Mouse (Mus musculus) right cerebral cortex, adult 2 months (tissue): ENCODE results near the gene Rfc4.

ENCODE experiments used
- DNase-seq, 2 experiments: peaks; one replicate each; pipeline ENCODE4 v3.0.0; 2021 to 2022; ENCODE audit warnings: low spot score in 2 of 2

Rfc4 gene

GRCm38 (mm10) chr16:23127673-23128375 lies at the start of gene Rfc4:
Rfc4 (minus strand) TSS chr16:23127737.
- peak; percentile 91 to 94 for DNase-seq

GRCm38 (mm10) chr16:23175956-23176355 lies 48.4 kb upstream of the Rfc4 start:
- DNase-seq, result no peak

DNA sequence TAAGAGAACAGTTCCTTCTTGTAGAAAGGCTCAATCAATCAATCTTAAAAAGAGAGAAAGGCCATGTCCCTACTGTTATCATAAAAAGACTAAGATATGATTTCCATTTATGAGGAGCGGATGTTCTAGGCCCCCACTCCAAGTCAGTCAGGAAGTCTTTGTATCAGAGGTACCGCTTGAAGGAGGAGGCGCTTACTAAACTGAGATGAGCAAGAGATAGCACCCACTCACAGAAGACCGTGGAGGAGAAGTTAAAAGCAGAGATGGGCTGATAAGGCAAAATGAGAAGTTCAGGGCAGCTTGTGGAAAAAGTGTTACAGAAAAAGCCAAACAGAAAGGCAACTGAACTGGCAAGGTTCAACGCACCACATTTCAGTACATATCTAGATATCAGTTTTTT lies 47.3 kb upstream of the Rfc4 start:
- no peak for DNase-seq

DNA sequence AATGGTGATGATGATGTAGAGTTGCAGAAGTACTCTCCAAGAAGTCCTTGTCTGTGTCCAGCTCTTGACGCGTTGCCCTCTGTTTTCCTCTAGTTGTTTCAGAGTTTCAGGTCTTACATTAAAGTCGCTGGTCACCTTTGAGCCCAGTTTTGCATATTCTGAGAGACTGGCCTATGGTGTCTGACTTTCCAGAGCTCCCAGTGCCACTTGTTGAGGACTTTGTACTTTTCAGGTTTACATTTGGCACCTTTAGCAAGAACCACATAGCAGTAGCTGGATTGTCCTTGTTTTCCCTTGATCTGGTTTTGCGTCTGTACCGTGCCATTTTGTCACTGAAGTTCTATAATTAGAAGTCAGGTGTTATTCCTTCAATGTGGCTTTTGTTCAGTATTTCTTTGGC lies 46.4 kb upstream of the Rfc4 start:
- no peak for DNase-seq

- no peak for DNase-seq
Measured at GRCm38 (mm10) chr16:23170813-23171212, 43.3 kb upstream of the Rfc4 start.

- no peak for DNase-seq
Measured at GRCm38 (mm10) chr16:23167079-23167478, 39.5 kb upstream of the Rfc4 start.

DNA sequence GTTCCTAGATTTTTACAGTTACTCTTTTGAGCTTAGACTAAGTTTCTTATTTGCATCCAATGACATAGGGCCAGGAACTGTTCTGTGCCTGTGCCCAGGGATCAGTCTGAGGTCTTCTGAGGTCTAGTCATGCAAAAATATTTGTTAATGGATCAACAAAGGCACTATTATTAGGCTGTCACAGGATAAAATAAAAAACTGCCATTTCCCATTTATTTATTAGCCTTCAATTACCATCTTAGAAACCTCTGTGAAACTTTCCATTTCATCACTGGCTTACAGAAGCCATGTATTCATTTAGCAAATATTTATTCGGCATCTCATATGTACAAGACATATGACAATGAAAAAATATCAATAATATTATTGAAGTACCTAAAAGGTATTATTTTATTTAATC lies 39.1 kb upstream of the Rfc4 start:
- no peak for DNase-seq

- DNase-seq, result no peak
Measured at GRCm38 (mm10) chr16:23165441-23165840, 37.9 kb upstream of the Rfc4 start.

- no peak for DNase-seq
Measured at GRCm38 (mm10) chr16:23164443-23164842, 36.9 kb upstream of the Rfc4 start.

GRCm38 (mm10) chr16:23162116-23162515 lies 34.6 kb upstream of the Rfc4 start:
- DNase-seq, result no peak

GRCm38 (mm10) chr16:23159749-23160148 lies 32.2 kb upstream of the Rfc4 start:
- no peak for DNase-seq

DNA sequence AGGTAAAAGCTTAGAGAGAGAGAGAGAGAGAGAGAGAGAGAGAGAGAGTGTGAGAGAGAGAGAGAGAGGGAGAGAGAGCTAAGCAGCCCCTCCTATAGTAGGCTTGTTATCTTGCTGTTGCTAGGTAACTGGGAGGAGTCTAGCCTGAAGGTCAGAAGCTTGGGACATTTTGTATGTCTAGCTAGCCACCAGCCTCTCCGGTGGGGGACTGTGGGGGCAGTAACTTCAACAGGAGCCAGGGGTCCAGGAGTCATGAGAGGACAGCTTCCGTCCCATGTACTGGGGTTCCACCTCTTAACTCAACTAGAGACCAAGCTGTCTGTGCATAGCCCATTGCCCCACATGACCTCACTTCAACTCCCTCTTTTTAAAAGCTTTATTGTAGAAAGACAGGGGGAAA lies 31.4 kb upstream of the Rfc4 start:
- DNase-seq, result no peak

DNA sequence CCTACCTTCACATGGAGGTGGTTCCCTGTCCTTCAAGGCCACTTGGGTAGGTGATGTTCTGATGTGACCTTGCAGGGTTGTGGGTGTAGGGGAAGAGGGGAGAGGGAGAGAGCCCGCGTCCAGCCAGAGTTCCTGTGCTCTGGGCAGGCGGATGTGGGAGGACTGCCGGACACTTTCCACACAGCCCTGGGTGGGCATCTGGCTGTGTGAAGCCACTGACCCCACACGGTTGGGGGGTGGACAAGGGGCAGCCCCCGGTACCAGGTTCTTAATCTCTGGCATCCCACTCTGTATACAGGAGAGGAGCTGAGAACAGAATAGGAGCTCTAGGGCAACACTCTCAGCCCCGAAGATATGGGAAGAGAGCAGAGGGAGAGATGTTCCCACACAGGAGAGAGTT lies 30.8 kb upstream of the Rfc4 start:
- no peak for DNase-seq

DNA sequence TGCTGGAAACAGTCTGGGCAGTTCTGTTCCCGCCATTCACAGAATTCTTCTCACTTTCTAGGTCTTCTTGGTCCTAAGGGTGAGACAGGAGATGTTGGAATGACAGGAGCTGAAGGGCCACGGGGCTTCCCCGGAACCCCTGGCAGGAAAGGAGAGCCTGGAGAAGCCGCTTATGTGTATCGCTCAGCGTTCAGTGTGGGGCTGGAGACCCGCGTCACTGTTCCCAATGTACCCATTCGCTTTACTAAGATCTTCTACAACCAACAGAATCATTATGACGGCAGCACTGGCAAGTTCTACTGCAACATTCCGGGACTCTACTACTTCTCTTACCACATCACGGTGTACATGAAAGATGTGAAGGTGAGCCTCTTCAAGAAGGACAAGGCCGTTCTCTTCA lies 29.5 kb upstream of the Rfc4 start:
- DNase-seq, result no peak

- no peak for DNase-seq
Measured at GRCm38 (mm10) chr16:23154261-23154660, 26.7 kb upstream of the Rfc4 start.

- DNase-seq, result peak; percentile 59 to 63
Measured at GRCm38 (mm10) chr16:23151423-23151822, 23.9 kb upstream of the Rfc4 start.

DNA sequence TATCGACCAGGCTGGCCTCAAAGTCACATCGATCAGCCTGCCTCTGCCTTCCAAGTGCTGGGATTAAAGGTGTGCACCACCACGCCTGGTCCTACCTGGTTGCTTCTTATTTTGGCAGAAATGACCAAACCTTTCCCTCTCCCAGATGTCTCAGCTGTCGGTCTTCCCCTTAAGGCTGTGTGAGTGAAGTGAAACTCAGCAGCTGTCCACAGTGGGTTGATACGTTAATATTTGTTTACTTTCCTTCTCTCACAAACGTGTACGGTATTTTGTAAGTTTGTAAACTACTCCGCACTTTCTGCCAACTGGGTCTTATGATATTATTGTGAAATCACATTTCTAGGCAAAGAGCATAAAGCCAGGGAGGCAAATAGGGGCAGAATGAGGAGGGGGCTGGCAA lies 21.9 kb upstream of the Rfc4 start:
- no peak for DNase-seq

DNA sequence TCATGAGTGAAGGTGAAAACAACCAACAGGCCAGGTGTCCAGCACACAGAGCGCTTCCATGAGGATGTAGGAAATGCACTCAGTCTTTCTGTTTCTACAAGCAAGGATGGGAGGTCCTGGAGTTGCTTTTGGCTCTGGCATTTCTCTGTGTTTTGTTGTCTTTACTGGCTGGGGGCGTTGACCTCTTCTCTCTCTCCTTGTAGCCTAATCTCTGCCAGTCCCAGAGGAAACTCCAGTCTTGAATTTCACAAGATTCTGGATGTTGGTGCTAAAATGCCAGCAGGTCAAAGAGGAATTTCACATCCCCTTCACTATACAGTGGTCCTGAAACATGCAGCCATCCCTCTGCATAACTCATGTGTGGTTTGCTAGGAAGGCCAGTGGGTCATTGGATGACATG lies 21.4 kb upstream of the Rfc4 start:
- no peak for DNase-seq

DNA sequence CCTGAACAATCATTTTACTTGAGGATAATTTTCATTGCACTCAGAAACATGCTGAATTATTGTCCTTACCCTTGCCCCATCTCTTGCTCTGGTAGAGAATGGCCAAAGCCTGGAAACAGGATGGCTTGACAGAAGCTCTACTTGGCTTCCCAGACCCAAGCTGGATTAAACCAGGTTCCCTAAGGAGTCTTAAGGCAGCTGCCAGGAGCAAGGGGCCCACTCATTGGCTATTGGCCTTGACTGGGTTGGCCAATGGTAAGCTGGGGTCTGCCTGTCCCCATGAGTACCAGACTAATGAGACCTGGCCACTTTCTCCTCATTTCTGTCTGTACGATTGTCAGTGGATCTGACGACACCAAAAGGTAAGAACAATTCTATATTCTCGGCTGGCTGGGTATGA lies 18.7 kb upstream of the Rfc4 start, which contains the start of gene Adipoq:
TSS of gene Adipoq (plus strand) at position 257 of the 400 bp plus-strand sequence.
- no peak for DNase-seq

GRCm38 (mm10) chr16:23145211-23145610 lies 17.7 kb upstream of the Rfc4 start:
- no peak for DNase-seq

DNA sequence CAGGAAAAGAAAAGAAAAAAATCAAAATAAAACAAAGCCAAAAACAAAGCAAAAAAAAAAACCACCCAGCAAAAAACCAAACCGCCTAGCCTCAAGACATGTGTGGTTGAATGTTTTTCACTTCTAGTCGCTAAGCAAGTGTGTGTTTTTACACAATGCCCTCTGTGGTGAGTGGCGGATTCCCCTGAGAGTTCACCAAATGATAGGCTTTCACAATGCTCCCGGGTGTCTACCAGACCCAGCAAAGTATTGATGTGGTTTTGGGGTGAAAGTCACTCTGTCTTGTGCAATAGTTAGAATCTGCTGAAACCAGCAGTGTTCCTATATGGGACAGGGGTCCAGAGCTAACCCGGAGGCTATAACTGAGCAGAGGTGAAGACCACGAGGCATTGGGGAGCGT lies 16.8 kb upstream of the Rfc4 start:
- no peak for DNase-seq

DNA sequence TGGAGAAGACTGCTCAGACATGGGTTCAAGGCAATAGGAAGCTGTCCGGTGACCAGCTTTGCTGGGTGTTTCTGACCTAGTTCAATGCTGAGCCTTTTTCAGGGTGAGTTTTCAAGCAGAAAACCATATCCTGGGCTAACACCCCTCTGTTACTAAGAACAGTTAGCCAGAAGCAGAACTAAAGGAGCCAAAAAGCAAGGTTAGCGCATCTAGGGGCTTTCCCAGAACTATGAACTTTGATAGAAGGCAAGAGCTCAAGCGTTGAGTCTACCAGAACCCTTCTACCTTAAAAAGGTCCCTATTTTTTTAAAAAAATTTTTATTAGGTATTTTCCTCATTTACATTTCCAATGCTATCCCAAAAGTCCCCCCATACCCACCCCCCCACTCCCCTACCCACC lies 13.4 kb upstream of the Rfc4 start:
- DNase-seq, result no peak

DNA sequence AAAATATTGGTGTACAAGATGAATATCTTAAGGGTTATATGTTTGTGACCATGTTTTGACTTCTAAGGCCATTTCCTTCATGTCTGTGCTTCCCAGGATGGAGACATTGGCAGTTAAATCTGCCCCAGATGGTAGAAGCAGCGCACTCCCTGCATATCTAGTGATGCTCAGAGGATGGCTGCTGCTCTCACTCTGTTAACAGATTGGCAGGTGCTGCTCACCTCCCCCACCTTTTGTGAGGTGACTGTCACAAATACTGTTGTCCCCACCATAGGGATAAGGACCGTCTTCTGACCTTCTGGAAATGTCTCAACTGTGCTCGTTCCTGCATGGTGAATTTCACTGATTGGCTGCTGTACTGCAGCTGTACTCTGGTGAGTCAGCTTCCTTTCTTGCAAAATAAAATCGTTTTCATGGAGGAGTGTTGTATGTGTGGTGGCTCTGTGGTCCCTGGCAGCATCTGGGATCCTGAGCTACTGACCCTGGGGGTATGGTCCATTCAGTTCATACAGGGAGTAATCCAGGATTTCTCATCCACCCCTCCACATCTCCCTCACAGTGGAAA lies 9.0 kb upstream of the Rfc4 start:
- no peak for DNase-seq
